Mouse (Mus musculus): ENCODE measurements at regions not wholly inside any gene's neighbourhood (a gene's known extent, or its start where the extent isn't known, plus 50 kb on each side); places are given as distances from the start of the nearest gene placed in this dataset.
A peak's percentile ranks its signal among the peaks of the same experiment; 100 is the strongest.

- ATAC-seq: no peak
- Histone ChIP-seq H3K27me3 (replicated peaks; ENCODE audit: control insufficient read depth, insufficient read depth, low read length) (no peaks in the 10 kb centered on the region), H3K4me2 (ENCODE audit: low read depth, low read length) (no peak overlapping the region), H3K36me3 (ENCODE audit: control insufficient read depth, insufficient read depth, low read length) (no peaks in the 10 kb centered on the region), H3K4me1 (ENCODE audit: control insufficient read depth, insufficient read depth, low read length) (peaks cover 13% of the 10 kb centered on the region; the same call in 1 of the 2 replicates), H3K9ac (ENCODE audit: low read depth, low read length) (no peak overlapping the region), H3K4me3 (ENCODE audit: low read length) (no peak overlapping the region), H3K9me3 (ENCODE audit: control insufficient read depth, low read length) (no peaks in the 10 kb centered on the region), H3K27ac (ENCODE audit: low read length) (no peak overlapping the region)
- WGBS: 88% methylated on average over 4 of the region's 4 CpGs
Measured at GRCm38 (mm10) chr1:133981185-133981584, 55.9 kb upstream of the Fmod start.

- no peaks in the 10 kb centered on the region for H3K9me3 ChIP-seq (ENCODE audit: control insufficient read depth, low read length)
- no peak overlapping the region for H3K4me2 ChIP-seq (ENCODE audit: low read depth, low read length)
- ATAC-seq: peak; percentile 71
- peaks cover 13% of the 10 kb centered on the region; the same call in 1 of the 2 replicates for H3K4me1 ChIP-seq (ENCODE audit: control insufficient read depth, insufficient read depth, low read length)
- no peak overlapping the region for H3K27ac ChIP-seq (ENCODE audit: low read length)
- H3K4me3 ChIP-seq (ENCODE audit: low read length): no peak overlapping the region
- no peaks in the 10 kb centered on the region for H3K36me3 ChIP-seq (ENCODE audit: control insufficient read depth, insufficient read depth, low read length)
- H3K27me3 ChIP-seq (replicated peaks; ENCODE audit: control insufficient read depth, insufficient read depth, low read length): no peaks in the 10 kb centered on the region
- WGBS: 35% methylated on average over 11 of the region's 11 CpGs
- H3K9ac ChIP-seq (ENCODE audit: low read depth, low read length): no peak overlapping the region
Measured at GRCm38 (mm10) chr1:133978271-133978988, 57.2 kb upstream of the Prelp start.

GRCm38 (mm10) chr1:133977260-133977659 lies 56.0 kb upstream of the Prelp start:
- Histone ChIP-seq H3K4me3 (ENCODE audit: low read length) (no peak overlapping the region), H3K27me3 (replicated peaks; ENCODE audit: control insufficient read depth, insufficient read depth, low read length) (no peaks in the 10 kb centered on the region), H3K36me3 (ENCODE audit: control insufficient read depth, insufficient read depth, low read length) (no peaks in the 10 kb centered on the region), H3K4me2 (ENCODE audit: low read depth, low read length) (no peak overlapping the region), H3K4me1 (ENCODE audit: control insufficient read depth, insufficient read depth, low read length) (peaks cover 13% of the 10 kb centered on the region; the same call in 1 of the 2 replicates), H3K9me3 (ENCODE audit: control insufficient read depth, low read length) (no peaks in the 10 kb centered on the region), H3K27ac (ENCODE audit: low read length) (no peak overlapping the region), H3K9ac (ENCODE audit: low read depth, low read length) (no peak overlapping the region)
- WGBS: 71% methylated on average over 7 of the region's 7 CpGs
- no peak for ATAC-seq

- Histone ChIP-seq H3K4me3 (ENCODE audit: low read length) (no peak overlapping the region), H3K27me3 (replicated peaks; ENCODE audit: control insufficient read depth, insufficient read depth, low read length) (no peaks in the 10 kb centered on the region), H3K4me1 (ENCODE audit: control insufficient read depth, insufficient read depth, low read length) (peaks cover 13% of the 10 kb centered on the region), H3K4me2 (ENCODE audit: low read depth, low read length) (no peak overlapping the region), H3K36me3 (ENCODE audit: control insufficient read depth, insufficient read depth, low read length) (no peaks in the 10 kb centered on the region), H3K9me3 (ENCODE audit: control insufficient read depth, low read length) (no peaks in the 10 kb centered on the region), H3K9ac (ENCODE audit: low read depth, low read length) (no peak overlapping the region), H3K27ac (ENCODE audit: low read length) (no peak overlapping the region)
- no peak for ATAC-seq
- 62% methylated on average over 2 of the region's 2 CpGs for WGBS
Measured at GRCm38 (mm10) chr1:133973801-133974200, 52.6 kb upstream of the Prelp start.

- WGBS: 47% methylated on average over 3 of the region's 3 CpGs
- Histone ChIP-seq H3K4me2 (ENCODE audit: low read depth, low read length) (no peak overlapping the region), H3K27me3 (replicated peaks; ENCODE audit: control insufficient read depth, insufficient read depth, low read length) (no peaks in the 10 kb centered on the region), H3K27ac (ENCODE audit: low read length) (no peak overlapping the region), H3K4me1 (ENCODE audit: control insufficient read depth, insufficient read depth, low read length) (peaks cover 11% of the 10 kb centered on the region), H3K9me3 (ENCODE audit: control insufficient read depth, low read length) (no peaks in the 10 kb centered on the region), H3K4me3 (ENCODE audit: low read length) (no peak overlapping the region), H3K9ac (ENCODE audit: low read depth, low read length) (no peak overlapping the region), H3K36me3 (ENCODE audit: control insufficient read depth, insufficient read depth, low read length) (no peaks in the 10 kb centered on the region)
- ATAC-seq: no peak
Measured at GRCm38 (mm10) chr1:133971290-133971689, 50.1 kb upstream of the Prelp start.

Measured in intestine, embryonic 16.5 days (tissue).